Mouse (Mus musculus) lung, postnatal 0 days (tissue): ENCODE data around the gene Mamstr. TPM values are rescaled to one million over a fixed set of nuclear protein-coding genes. Genes with fewer than 3 reads are reported as not detected.
A peak's percentile ranks its signal among the peaks of the same experiment; 100 is the strongest.
"Not testable (repeated sequence)": the region's sequence is repeated elsewhere in the genome, so short reads cannot be mapped to it uniquely, and the experiment has no call there.

Experiments used
- ATAC-seq: fragments of 200-750 bp; cut with Nextera tagmentation; 2 replicates; pipeline ENCODE4 v1.8.0; 2017; ENCODE audit warnings: moderate library complexity
- DNase-seq: peaks from one replicate; pipeline ENCODE4 v3.0.0-alpha.2; 2016; ENCODE audit warnings: low spot score
- H3K27ac ChIP-seq: fragments of 300-500 bp; sonication (generic); 2 replicates; pipeline ENCODE4 v1.5.1; 2014; ENCODE audit warnings: antibody characterized with exemption, mild to moderate bottlenecking, low read length, mixed read lengths
- H3K27me3 ChIP-seq: fragments of 300-500 bp; sonication (generic); replicated peaks from 2 replicates; pipeline ENCODE4 v1.6.1; 2014; ENCODE audit warnings: low read length, mixed read lengths; ENCODE audit not compliant: insufficient read depth
- H3K36me3 ChIP-seq: fragments of 300-500 bp; sonication (generic); 2 replicates; pipeline ENCODE4 v1.6.1; 2014; ENCODE audit warnings: low read length, mixed read lengths; ENCODE audit not compliant: insufficient read depth
- H3K4me1 ChIP-seq: fragments of 300-500 bp; sonication (generic); 2 replicates; pipeline ENCODE4 v1.6.1; 2014; ENCODE audit warnings: antibody characterized with exemption, low read depth, low read length, mixed read lengths; ENCODE audit not compliant: insufficient read depth
- H3K4me2 ChIP-seq: fragments of 300-500 bp; sonication (generic); replicated peaks from 2 replicates; pipeline ENCODE4 v1.6.1; 2014; ENCODE audit warnings: low read depth, mild to moderate bottlenecking, low read length, moderate library complexity, mixed read lengths
- H3K4me3 ChIP-seq: fragments of 300-500 bp; sonication (generic); 2 replicates; pipeline ENCODE4 v1.5.1; 2014; ENCODE audit warnings: low read depth, low read length
- H3K9ac ChIP-seq: fragments of 300-500 bp; sonication (generic); replicated peaks from 2 replicates; pipeline ENCODE4 v1.6.1; 2014; ENCODE audit warnings: low read depth, mild to moderate bottlenecking
- H3K9me3 ChIP-seq: fragments of 300-500 bp; sonication (generic); 2 replicates; pipeline ENCODE4 v1.6.1; 2016; ENCODE audit warnings: low read length, mixed read lengths
- CTCF ChIP-seq: IDR thresholded peaks from 2 replicates; pipeline ENCODE4 v1.5.1; 2016; ENCODE audit warnings: antibody characterized with exemption, mild to moderate bottlenecking
- EP300 ChIP-seq: IDR thresholded peaks from 2 replicates; pipeline ENCODE4 v1.6.1; 2016; ENCODE audit warnings: antibody characterized with exemption, mild to moderate bottlenecking, control low read depth
- WGBS: fragments of 180-500 bp; shearing (Covaris S2); extraction: QIAGEN DNeasy Blood & Tissue Kit; methylation state at CpG from one replicate; pipeline ENCODE4 v1.1.7; 2014; 5-methylcytosine and 5-hydroxymethylcytosine counted together
- polyA plus RNA-seq: library from polyadenylated mRNA; unstranded; fragments of >200 nt; fragmentation: Nextera tagmentation; extraction: Ambion mirVana; gene quantifications from 2 replicates; pipeline ENCODE4 v1.2.1, GENCODE M21; 2015

The Mamstr gene
- polyA plus RNA-seq, 1 experiment from 2014 or later = 4.0 TPM

- no peaks in the 10 kb centered on the region for H3K4me1 ChIP-seq
- peak; percentile 43 for ATAC-seq
- no peaks in the 10 kb centered on the region for H3K27me3 ChIP-seq
- 23% methylated on average over 17 of the region's 17 CpGs for WGBS
- H3K27ac ChIP-seq = 0 out of 2 replicates have a peak overlapping the region, but pooled peaks have one; percentile 0
- H3K9me3 ChIP-seq = no peaks in the 10 kb centered on the region
- H3K4me3 ChIP-seq = no peak overlapping the region
- no peak for TF ChIP-seq EP300
- no peak for TF ChIP-seq CTCF
- peak; percentile 56 for DNase-seq
- no peaks in the 10 kb centered on the region for H3K36me3 ChIP-seq
- H3K4me2 ChIP-seq = peak overlapping the region; percentile 42
- H3K9ac ChIP-seq = no peak overlapping the region
These were observed 14.8 kb downstream of the Mamstr start for GRCm38 (mm10) chr7:45654424-45655047.

DNA sequence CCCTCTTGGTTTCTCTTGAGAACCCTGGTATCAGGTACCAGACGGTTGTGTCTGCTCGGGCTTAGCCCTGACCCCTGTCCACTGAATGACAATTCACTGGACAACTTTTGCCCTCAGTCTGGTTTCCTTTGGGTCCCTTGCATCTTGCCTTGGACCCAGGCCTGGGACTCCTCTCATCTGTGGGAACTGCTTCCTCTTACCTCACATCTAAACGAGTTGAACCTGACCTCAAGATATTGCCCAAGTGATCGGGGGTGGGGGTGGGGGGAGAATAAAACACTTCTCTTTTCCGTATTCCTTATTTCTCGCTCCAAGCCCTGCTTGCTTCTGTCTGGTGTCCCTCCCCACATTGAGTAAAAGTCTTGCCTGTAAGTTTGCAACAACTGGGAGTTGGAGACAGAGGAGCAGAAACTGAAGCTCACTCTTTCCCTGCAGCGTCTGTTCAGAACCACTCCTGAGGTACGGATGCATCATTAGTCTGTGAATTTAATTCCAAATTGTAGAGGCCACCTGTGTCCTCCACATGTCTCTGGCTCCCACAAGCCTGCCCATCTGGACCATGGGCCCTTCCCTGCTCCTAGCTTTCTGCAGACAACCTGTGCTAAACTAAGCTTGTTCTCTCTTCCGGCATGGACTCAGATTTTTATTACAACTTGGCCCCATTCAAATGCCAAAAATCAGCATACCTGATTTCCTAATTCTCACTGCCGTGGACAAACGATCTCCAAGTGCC is 21.1 kb downstream of the Mamstr start:
- no peak for TF ChIP-seq CTCF
- TF ChIP-seq EP300 = no peak
- Histone ChIP-seq H3K4me3 (no peak overlapping the region), H3K4me2 (no peak overlapping the region), H3K36me3 (no peaks in the 10 kb centered on the region), H3K9ac (no peak overlapping the region), H3K9me3 (no peaks in the 10 kb centered on the region), H3K27me3 (no peaks in the 10 kb centered on the region), H3K4me1 (peaks cover 3% of the 10 kb centered on the region; the same call in 1 of the 2 replicates), H3K27ac (no peak overlapping the region)
- no peak for ATAC-seq
- DNase-seq = no peak
- WGBS = 69% methylated on average over 11 of the region's 11 CpGs

- H3K27ac ChIP-seq, H3K9me3 ChIP-seq, H3K4me3 ChIP-seq, H3K36me3 ChIP-seq, H3K4me1 ChIP-seq, H3K27me3 ChIP-seq, ATAC-seq, H3K9ac ChIP-seq, H3K4me2 ChIP-seq, DNase-seq: not testable (repeated sequence)
- 93% methylated on average over 5 of the region's 6 CpGs for whole genome bisulfite sequencing
These were observed 21.9 kb downstream of the Mamstr start for GRCm38 (mm10) chr7:45661702-45662101.

GRCm38 (mm10) chr7:45665303-45666138 is 25.7 kb downstream of the Mamstr start:
- Histone ChIP-seq H3K27me3 (no peaks in the 10 kb centered on the region), H3K4me2 (no peak overlapping the region), H3K9me3 (no peaks in the 10 kb centered on the region), H3K36me3 (no peaks in the 10 kb centered on the region), H3K4me3 (no peak overlapping the region), H3K4me1 (peaks cover 3% of the 10 kb centered on the region; the same call in 1 of the 2 replicates), H3K9ac (no peak overlapping the region), H3K27ac (no peak overlapping the region)
- ATAC-seq (no peak), DNase-seq (peak; percentile 24)
- WGBS = 36% methylated on average over 13 of the region's 13 CpGs
- TF ChIP-seq EP300 (no peak), CTCF (no peak)

- Histone ChIP-seq H3K9ac (no peak within 1 kb of the TSS), H3K36me3 (no peaks in the 10 kb centered on the region), H3K4me2 (no peak within 1 kb of the TSS), H3K27me3 (no peaks in the 10 kb centered on the region), H3K4me3 (no peak within 1 kb of the TSS), H3K9me3 (no peaks in the 10 kb centered on the region), H3K4me1 (peaks cover 3% of the 10 kb centered on the region; the same call in 1 of the 2 replicates), H3K27ac (no peak within 1 kb of the TSS)
- 75% methylated on average over 7 of the region's 7 CpGs for WGBS
- TF ChIP-seq CTCF = no peak
- no peak for TF ChIP-seq EP300
- DNase-seq = no peak
- no peak for ATAC-seq
These were observed 26.4 kb downstream of the Mamstr start, which contains the start of gene Fut2 for GRCm38 (mm10) chr7:45666161-45666560. Fut2 (minus strand) TSS chr7:45666394.

- WGBS = 68% methylated on average over 14 of the region's 14 CpGs
These were observed 28.0 kb downstream of the Mamstr start for GRCm38 (mm10) chr7:45667761-45668160.

More at GRCm38 (mm10) chr7:45667761-45668160, 28.0 kb downstream of the Mamstr start:
- ATAC-seq (no peak), DNase-seq (no peak)
- H3K4me3 ChIP-seq = no peak overlapping the region
- no peak overlapping the region for H3K4me2 ChIP-seq
- TF ChIP-seq EP300 (no peak), CTCF (no peak)
- peaks cover 3% of the 10 kb centered on the region; the same call in 1 of the 2 replicates for H3K4me1 ChIP-seq
- H3K9ac ChIP-seq = no peak overlapping the region
- H3K36me3 ChIP-seq = no peaks in the 10 kb centered on the region
- no peaks in the 10 kb centered on the region for H3K27me3 ChIP-seq
- no peaks in the 10 kb centered on the region for H3K9me3 ChIP-seq
- H3K27ac ChIP-seq = no peak overlapping the region
